Mouse (Mus musculus): ENCODE measurements around the gene Lgr6. TPM values are rescaled to one million over a fixed set of nuclear protein-coding genes. Genes with fewer than 3 reads are reported as not detected.
A peak's percentile ranks its signal among the peaks of the same experiment; 100 is the strongest.

Gene Lgr6
- 0.05 and 0.15 TPM in 2 replicates for polyA plus RNA-seq (2015; fragmentation: Nextera tagmentation; extraction: Ambion mirVana)

GRCm38 (mm10) chr1:135105124-135105523 lies at the start of gene Lgr6:
Gene Lgr6, minus strand, starts transcription at chr1:135105276.
- H3K36me3 ChIP-seq: no peaks in the 10 kb centered on the region
- peak within 1 kb of the TSS; percentile 48 for H3K4me2 ChIP-seq
- ATAC-seq (ENCODE audit: low read depth) (no peak), DNase-seq (no peak)
- H3K9me3 ChIP-seq (replicated peaks): no peaks in the 10 kb centered on the region
- H3K27me3 ChIP-seq: peaks cover 77% of the 10 kb centered on the region
- H3K27ac ChIP-seq: no peak within 1 kb of the TSS
- WGBS (ENCODE audit: insufficient replicate concordance): 0% methylated on average over 39 of the region's 40 CpGs
- peak within 1 kb of the TSS; percentile 35 for H3K4me3 ChIP-seq (replicated peaks)
- H3K9ac ChIP-seq: no peak within 1 kb of the TSS
- peaks cover 8% of the 10 kb centered on the region; the same call in 1 of the 2 replicates for H3K4me1 ChIP-seq (replicated peaks)

GRCm38 (mm10) chr1:135154411-135154959 lies 49.4 kb upstream of the Lgr6 start:
- Histone ChIP-seq H3K9me3 (replicated peaks) (no peaks in the 10 kb centered on the region), H3K4me2 (peak overlapping the region; percentile 50), H3K27ac (peak overlapping the region; percentile 78), H3K36me3 (peaks cover 17% of the 10 kb centered on the region; the same call in 1 of the 2 replicates), H3K4me1 (replicated peaks) (peaks cover 19% of the 10 kb centered on the region), H3K9ac (peak overlapping the region; percentile 41; the same call in 1 of the 2 replicates), H3K27me3 (no peaks in the 10 kb centered on the region), H3K4me3 (replicated peaks) (peak overlapping the region; percentile 34)
- ATAC-seq (ENCODE audit: low read depth): peak; percentile 82
- DNase-seq: peak; percentile 85
- WGBS (ENCODE audit: insufficient replicate concordance): 16% methylated on average over 14 of the region's 14 CpGs

- H3K4me3 ChIP-seq (replicated peaks): no peak overlapping the region
- H3K27me3 ChIP-seq: no peaks in the 10 kb centered on the region
- no peak overlapping the region for H3K27ac ChIP-seq
- peaks cover 17% of the 10 kb centered on the region; the same call in 1 of the 2 replicates for H3K36me3 ChIP-seq
- H3K4me1 ChIP-seq (replicated peaks): peaks cover 20% of the 10 kb centered on the region
- no peak; the same call in 1 of the 2 replicates for ATAC-seq (ENCODE audit: low read depth)
- H3K9ac ChIP-seq: no peak overlapping the region
- peak overlapping the region; percentile 50 for H3K4me2 ChIP-seq
- H3K9me3 ChIP-seq (replicated peaks): no peaks in the 10 kb centered on the region
- 45% methylated on average over 13 of the region's 13 CpGs for WGBS (ENCODE audit: insufficient replicate concordance)
- DNase-seq: no peak
Measured at GRCm38 (mm10) chr1:135154011-135154410, 48.9 kb upstream of the Lgr6 start.

- WGBS (ENCODE audit: insufficient replicate concordance): 75% methylated on average over 5 of the region's 5 CpGs
- Histone ChIP-seq H3K9ac (no peak overlapping the region), H3K4me2 (no peak overlapping the region)
Measured at GRCm38 (mm10) chr1:135148996-135149395, 43.9 kb upstream of the Lgr6 start.

GRCm38 (mm10) chr1:135148476-135148875 lies 43.4 kb upstream of the Lgr6 start:
- WGBS (ENCODE audit: insufficient replicate concordance): 81% methylated on average over 4 of the region's 4 CpGs
- peak overlapping the region; percentile 100 for H3K4me2 ChIP-seq
- ATAC-seq (ENCODE audit: low read depth): no peak
- peaks cover 28% of the 10 kb centered on the region for H3K4me1 ChIP-seq (replicated peaks)
- peaks cover 11% of the 10 kb centered on the region for H3K36me3 ChIP-seq
- H3K27ac ChIP-seq: no peak overlapping the region
- peak overlapping the region; percentile 90; the same call in 1 of the 2 replicates for H3K9ac ChIP-seq
- peak overlapping the region; percentile 84 for H3K4me3 ChIP-seq (replicated peaks)
- no peaks in the 10 kb centered on the region for H3K27me3 ChIP-seq
- no peaks in the 10 kb centered on the region for H3K9me3 ChIP-seq (replicated peaks)
- DNase-seq: no peak

More at GRCm38 (mm10) chr1:135148996-135149395, 43.9 kb upstream of the Lgr6 start:
- no peak for ATAC-seq (ENCODE audit: low read depth)
- no peak for DNase-seq
- Histone ChIP-seq H3K27me3 (no peaks in the 10 kb centered on the region), H3K27ac (no peak overlapping the region), H3K4me3 (replicated peaks) (no peak overlapping the region), H3K36me3 (0 out of 2 replicates have a peak, but pooled peaks cover 6% of the 10 kb centered on the region), H3K9me3 (replicated peaks) (no peaks in the 10 kb centered on the region), H3K4me1 (replicated peaks) (peaks cover 31% of the 10 kb centered on the region)

- peaks cover 28% of the 10 kb centered on the region for H3K4me1 ChIP-seq (replicated peaks)
- H3K4me3 ChIP-seq (replicated peaks): peak overlapping the region; percentile 84
- H3K9me3 ChIP-seq (replicated peaks): no peaks in the 10 kb centered on the region
- 0 out of 2 replicates have a peak overlapping the region, but pooled peaks have one; percentile 77 for H3K27ac ChIP-seq
- WGBS (ENCODE audit: insufficient replicate concordance): 2% methylated on average over 7 of the region's 7 CpGs
- H3K4me2 ChIP-seq: peak overlapping the region; percentile 100
- ATAC-seq (ENCODE audit: low read depth) (0 out of 2 replicates have a peak, but pooled peaks have one; percentile 1), DNase-seq (no peak)
- H3K36me3 ChIP-seq: peaks cover 17% of the 10 kb centered on the region
- H3K27me3 ChIP-seq: no peaks in the 10 kb centered on the region
- peak overlapping the region; percentile 90 for H3K9ac ChIP-seq
Measured at GRCm38 (mm10) chr1:135147702-135148058, 42.6 kb upstream of the Lgr6 start.

GRCm38 (mm10) chr1:135146946-135147701 lies 42.0 kb upstream of the Lgr6 start:
- DNase-seq (peak; percentile 59), ATAC-seq (ENCODE audit: low read depth) (peak; percentile 70)
- Histone ChIP-seq H3K9me3 (replicated peaks) (no peaks in the 10 kb centered on the region), H3K4me1 (replicated peaks) (peaks cover 28% of the 10 kb centered on the region), H3K27me3 (no peaks in the 10 kb centered on the region), H3K36me3 (peaks cover 13% of the 10 kb centered on the region), H3K4me2 (peak overlapping the region; percentile 100), H3K9ac (peak overlapping the region; percentile 90), H3K4me3 (replicated peaks) (peak overlapping the region; percentile 84), H3K27ac (peak overlapping the region; percentile 77)
- WGBS (ENCODE audit: insufficient replicate concordance): under 1% methylated on average over 69 of the region's 69 CpGs

- no peaks in the 10 kb centered on the region for H3K27me3 ChIP-seq
- H3K4me2 ChIP-seq: peak within 1 kb of the TSS; percentile 100
- H3K4me3 ChIP-seq (replicated peaks): peak within 1 kb of the TSS; percentile 84
- ATAC-seq (ENCODE audit: low read depth): peak; percentile 93
- peak; percentile 80 for DNase-seq
- H3K4me1 ChIP-seq (replicated peaks): peaks cover 28% of the 10 kb centered on the region
- peak within 1 kb of the TSS; percentile 77 for H3K27ac ChIP-seq
- H3K9me3 ChIP-seq (replicated peaks): no peaks in the 10 kb centered on the region
- WGBS (ENCODE audit: insufficient replicate concordance): 1% methylated on average over 78 of the region's 78 CpGs
- H3K36me3 ChIP-seq: peaks cover 18% of the 10 kb centered on the region
- H3K9ac ChIP-seq: peak within 1 kb of the TSS; percentile 90
Measured at GRCm38 (mm10) chr1:135146077-135146945, 41.2 kb upstream of the Lgr6 start, which contains the start of gene Arl8a. Gene Arl8a, plus strand, starts transcription at chr1:135146824.

- Histone ChIP-seq H3K4me3 (replicated peaks) (no peak overlapping the region), H3K36me3 (peaks cover 30% of the 10 kb centered on the region), H3K4me2 (no peak overlapping the region), H3K9ac (no peak overlapping the region), H3K9me3 (replicated peaks) (no peaks in the 10 kb centered on the region), H3K4me1 (replicated peaks) (peaks cover 27% of the 10 kb centered on the region), H3K27ac (no peak overlapping the region), H3K27me3 (no peaks in the 10 kb centered on the region)
- WGBS (ENCODE audit: insufficient replicate concordance): 77% methylated on average over 2 of the region's 2 CpGs
- no peak for ATAC-seq (ENCODE audit: low read depth)
- no peak for DNase-seq
Measured at GRCm38 (mm10) chr1:135143940-135144339, 38.9 kb upstream of the Lgr6 start.

GRCm38 (mm10) chr1:135142452-135142851 lies 37.4 kb upstream of the Lgr6 start:
- Histone ChIP-seq H3K9me3 (replicated peaks) (no peaks in the 10 kb centered on the region), H3K4me3 (replicated peaks) (no peak overlapping the region), H3K27me3 (no peaks in the 10 kb centered on the region), H3K4me1 (replicated peaks) (peaks cover 14% of the 10 kb centered on the region), H3K4me2 (no peak overlapping the region), H3K36me3 (peaks cover 34% of the 10 kb centered on the region), H3K9ac (no peak overlapping the region), H3K27ac (no peak overlapping the region)
- DNase-seq: no peak
- ATAC-seq (ENCODE audit: low read depth): no peak
- 71% methylated on average over 2 of the region's 2 CpGs for WGBS (ENCODE audit: insufficient replicate concordance)

GRCm38 (mm10) chr1:135139906-135140305 lies 34.8 kb upstream of the Lgr6 start:
- peaks cover 11% of the 10 kb centered on the region for H3K4me1 ChIP-seq (replicated peaks)
- no peak overlapping the region for H3K4me3 ChIP-seq (replicated peaks)
- WGBS (ENCODE audit: insufficient replicate concordance): 67% methylated on average over 2 of the region's 2 CpGs
- ATAC-seq (ENCODE audit: low read depth) (no peak), DNase-seq (no peak)
- H3K27ac ChIP-seq: no peak overlapping the region
- H3K27me3 ChIP-seq: no peaks in the 10 kb centered on the region
- no peaks in the 10 kb centered on the region for H3K9me3 ChIP-seq (replicated peaks)
- H3K4me2 ChIP-seq: no peak overlapping the region
- no peak overlapping the region for H3K9ac ChIP-seq
- peaks cover 40% of the 10 kb centered on the region for H3K36me3 ChIP-seq

Data from liver, embryonic 13.5 days (tissue).